Mouse (Mus musculus): ENCODE measurements around the gene Bbc3. TPM values are rescaled to one million over a fixed set of nuclear protein-coding genes. Genes with fewer than 3 reads are reported as not detected.
"Not testable (repeated sequence)": the region's sequence is repeated elsewhere in the genome, so short reads cannot be mapped to it uniquely, and the experiment has no call there.

The Bbc3 gene
- 7.0 and 7.7 TPM in 2 replicates for total RNA-seq (2017)

DNA sequence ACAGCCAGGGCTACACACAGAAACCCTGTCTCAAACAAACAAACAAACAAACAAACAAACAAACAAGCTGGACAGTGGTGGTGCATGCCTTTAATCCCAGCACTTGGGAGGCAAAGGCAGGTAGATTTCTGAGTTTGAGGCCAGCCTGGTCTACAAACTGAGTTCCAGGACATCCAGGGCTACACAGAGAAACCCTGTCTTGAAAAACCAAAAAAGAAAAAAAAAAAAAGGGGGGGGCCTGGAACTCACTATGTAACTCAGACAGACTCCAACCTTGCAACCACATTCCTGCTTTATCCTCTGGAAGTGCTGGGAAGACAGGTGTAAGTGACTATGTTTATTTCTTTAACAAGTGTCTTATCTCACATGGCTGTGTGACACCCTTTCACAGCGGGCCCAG, at the start of gene Bbc3:
Gene Bbc3 (plus strand): TSS at position 301 of the 400 bp plus-strand sequence.
- not testable (repeated sequence) for ATAC-seq (ENCODE audit: extremely low read depth, insufficient number of reproducible peaks, low FRiP score, poor library complexity, severe bottlenecking)

DNA sequence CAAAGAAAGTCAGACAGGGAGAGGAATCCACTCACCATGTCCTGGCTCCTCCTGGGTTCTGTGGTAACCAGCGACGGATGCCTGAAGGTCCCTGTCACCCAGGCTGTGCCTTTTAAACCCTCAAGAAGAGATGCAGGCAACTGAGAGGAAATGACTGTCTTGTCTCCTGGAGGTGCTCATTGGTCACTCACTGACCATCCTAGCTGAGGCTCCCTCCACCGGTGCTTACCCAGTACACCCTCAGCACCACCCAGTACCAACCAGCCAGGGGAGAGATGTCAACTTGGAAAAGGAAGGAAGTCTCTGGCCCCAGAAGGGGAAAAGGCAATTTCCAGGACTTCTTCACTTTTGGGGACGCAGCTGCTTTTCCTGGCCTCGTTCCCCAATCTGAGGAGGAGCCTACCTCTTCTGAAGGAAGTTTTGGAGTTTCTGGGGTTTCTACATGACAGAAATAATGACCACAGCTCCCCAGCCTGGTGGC, 49.0 kb upstream of the Bbc3 start, which contains the start of gene C5ar1:
Gene C5ar1 (minus strand): TSS at position 431 of the 481 bp plus-strand sequence.
- peak; percentile 79 for ATAC-seq (ENCODE audit: extremely low read depth, insufficient number of reproducible peaks, low FRiP score, poor library complexity, severe bottlenecking)

DNA sequence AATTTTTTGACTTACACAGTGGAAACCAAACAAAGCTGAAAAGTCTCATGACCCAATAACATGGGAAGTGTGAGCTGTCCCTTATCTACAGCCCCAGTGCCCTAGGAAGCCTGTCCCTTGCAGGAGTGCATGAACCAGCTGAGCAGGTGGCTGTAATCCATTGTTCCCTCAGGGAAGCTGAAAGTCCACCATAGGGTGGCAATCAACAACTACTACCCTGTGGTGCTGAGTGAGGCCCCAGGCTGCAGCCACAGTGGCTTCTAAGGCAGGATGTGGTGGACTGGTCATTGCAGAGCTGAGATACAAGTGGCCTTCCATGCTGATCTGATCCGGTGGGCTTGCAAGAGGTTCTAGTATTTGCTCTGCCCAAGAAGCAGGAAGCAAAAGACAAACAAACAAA, 47.1 kb upstream of the Bbc3 start:
- no peak for ATAC-seq (ENCODE audit: extremely low read depth, insufficient number of reproducible peaks, low FRiP score, poor library complexity, severe bottlenecking)

DNA sequence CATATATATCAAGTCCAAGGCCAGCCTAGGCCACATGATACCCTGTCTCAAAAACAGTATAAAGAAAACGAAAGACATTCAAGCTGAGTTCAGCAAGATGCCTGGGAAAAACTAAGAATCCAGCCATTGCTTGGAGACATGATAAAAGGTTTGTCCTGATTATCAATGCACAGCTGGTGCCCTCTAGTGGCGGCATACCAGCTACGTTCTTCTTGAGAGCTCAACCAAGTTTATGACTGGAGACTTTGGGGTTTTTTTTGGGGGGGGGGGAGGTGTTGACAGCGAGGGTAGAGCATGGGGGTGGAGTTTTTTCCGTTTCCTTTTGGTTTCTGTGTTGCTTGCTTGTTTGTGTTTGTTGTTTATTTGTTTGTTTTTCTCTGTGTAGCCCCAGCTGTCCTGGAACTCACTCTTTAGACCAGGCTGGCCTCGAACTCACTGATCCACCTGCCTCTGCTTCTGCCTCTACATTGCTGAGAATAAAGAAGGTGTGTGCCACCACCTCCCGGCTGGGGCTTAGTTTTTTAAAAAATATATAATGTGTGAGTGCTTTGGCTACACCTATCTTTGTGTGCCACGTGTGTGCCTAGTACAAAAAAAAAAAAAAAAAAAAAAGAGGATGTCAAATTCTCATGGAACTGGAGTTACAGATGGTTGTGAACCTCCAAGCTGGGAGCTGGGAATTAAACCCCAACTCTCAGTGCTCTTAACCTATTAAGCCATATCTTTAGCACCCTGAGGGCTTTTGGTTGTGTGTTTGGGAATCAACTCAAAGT, 45.0 kb upstream of the Bbc3 start:
- ATAC-seq (ENCODE audit: extremely low read depth, insufficient number of reproducible peaks, low FRiP score, poor library complexity, severe bottlenecking) = peak; percentile 61; the same call in 1 of the 2 replicates

DNA sequence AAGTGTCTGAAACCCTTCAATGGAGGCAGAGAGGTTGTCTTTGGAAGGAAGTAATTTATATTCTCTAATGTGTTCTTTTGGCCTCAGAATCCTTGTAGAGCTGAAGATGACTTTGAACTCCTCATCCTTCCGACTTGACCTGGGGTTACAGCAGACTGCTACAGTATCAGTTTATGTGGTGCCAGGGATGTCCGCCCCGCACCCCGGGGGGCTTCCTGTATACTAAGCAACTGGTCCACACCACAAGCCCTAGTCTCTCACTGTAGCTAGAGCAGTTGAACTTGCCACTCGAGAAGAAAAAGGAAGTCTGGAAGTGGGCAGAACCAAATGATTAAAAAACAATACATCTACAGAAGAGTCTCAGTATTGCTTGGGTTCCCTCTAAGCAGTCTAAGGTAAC, 44.4 kb upstream of the Bbc3 start:
- no peak for ATAC-seq (ENCODE audit: extremely low read depth, insufficient number of reproducible peaks, low FRiP score, poor library complexity, severe bottlenecking)

DNA sequence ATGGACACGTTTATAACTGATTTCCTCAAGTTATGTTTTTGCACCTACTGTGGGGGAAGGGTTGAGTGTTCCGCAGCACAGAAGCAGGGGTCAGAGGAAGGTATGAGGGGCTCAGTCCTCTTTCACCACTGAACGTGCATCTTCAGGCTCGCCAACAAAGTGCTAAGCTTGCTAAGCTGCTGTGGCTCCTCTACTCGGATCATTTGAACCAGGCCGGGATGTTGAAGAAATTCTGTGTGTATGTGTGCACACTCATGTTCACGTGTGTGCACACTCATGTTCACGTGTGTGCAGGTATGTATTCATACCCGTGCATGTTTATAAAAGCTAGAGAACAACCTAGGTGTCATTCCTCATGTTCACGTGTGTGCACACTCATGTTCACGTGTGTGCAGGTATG, 42.3 kb upstream of the Bbc3 start:
- no peak for ATAC-seq (ENCODE audit: extremely low read depth, insufficient number of reproducible peaks, low FRiP score, poor library complexity, severe bottlenecking)

DNA sequence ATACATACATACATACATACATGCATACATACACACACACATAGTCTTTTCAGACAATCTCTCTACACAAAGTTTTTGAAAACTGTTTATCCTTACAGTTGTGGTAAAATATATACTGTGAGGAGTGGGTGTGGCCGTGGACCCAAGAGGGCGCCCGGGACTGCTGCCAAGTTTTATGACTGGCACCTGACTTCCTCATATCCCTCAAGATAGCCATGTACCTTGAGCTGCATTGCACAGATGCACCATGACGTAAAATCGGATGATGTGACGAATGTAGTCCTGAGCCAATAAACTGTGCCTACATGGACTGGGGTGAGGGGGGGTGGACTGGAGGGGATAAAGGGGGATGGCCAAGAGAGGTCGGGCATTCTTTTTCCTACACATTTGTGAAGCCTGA, 41.6 kb upstream of the Bbc3 start:
- ATAC-seq (ENCODE audit: extremely low read depth, insufficient number of reproducible peaks, low FRiP score, poor library complexity, severe bottlenecking) = not testable (repeated sequence)

DNA sequence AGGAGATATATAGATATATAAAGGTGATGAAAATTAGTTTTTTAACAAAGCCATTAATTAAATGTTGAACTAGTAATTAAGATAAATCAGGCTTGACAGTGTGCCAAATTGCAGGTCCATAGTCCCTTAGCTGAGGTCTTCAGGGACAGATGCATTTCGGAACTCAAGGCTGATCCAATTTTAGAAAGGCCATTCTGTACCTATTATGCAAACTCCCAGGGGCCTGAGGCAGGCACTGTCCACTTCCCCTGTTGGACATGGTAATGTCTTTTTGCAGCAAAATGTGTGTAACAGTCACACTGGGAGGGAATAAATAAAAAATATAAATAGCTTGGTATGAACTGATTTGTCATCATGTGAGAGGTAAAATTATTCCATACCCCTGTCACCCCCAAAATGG, 37.1 kb upstream of the Bbc3 start:
- no peak for ATAC-seq (ENCODE audit: extremely low read depth, insufficient number of reproducible peaks, low FRiP score, poor library complexity, severe bottlenecking)

DNA sequence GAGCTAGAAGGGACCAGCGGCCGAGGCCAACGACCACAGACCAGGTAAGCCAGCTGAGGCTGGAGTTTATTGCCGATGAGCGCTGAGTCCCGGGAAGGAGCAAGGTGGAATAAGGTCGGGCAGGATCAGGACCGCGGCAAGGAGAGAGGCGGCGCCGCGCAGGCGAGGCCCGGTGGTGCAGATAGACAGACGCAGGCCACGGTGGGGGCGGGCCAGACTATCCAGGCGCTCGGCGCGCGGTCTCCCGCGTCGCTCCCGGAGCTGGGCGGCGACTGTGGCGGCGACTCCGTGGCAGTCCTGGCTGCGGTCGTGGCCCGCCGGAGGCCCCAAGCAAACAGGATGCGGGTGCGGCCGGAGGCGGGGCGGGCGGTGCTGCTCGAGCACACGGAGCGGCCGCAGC, 35.5 kb upstream of the Bbc3 start:
- ATAC-seq (ENCODE audit: extremely low read depth, insufficient number of reproducible peaks, low FRiP score, poor library complexity, severe bottlenecking) = peak; percentile 31

DNA sequence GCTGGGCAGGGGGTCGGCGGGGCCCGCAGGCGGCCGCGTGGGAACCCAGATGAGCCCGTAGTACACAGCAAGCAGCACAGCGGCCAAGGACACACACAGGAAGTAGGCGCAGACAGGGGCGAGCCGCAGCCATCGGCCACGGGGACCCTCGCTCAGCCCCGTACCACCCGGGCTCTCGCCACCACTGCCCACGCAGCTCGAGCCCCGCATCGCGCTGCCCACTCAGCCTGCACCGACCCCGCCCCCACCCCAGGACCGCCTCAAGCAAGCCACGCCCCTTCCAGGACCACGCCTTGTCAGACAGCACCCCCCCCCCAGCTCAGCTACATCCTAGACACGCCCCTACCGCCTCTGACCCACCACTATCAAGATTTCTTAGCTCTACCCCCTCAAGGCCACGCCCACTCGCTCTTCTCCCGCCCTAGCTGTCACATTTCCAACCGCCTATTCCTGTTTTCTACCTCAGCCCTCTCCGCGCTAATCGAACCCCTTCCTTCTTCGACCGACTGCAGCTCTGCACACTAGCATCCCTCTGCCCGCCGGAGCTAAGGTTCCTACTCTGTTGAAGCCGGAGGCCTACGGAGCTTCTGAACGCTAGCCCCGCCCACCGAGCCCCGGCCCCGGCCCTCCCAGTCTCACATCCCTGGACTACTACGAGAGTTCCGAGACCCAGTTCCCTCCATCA, 35.0 kb upstream of the Bbc3 start, which contains the start of gene Inafm1:
Gene Inafm1 (minus strand): TSS at position 537 of the 685 bp plus-strand sequence.
- ATAC-seq (ENCODE audit: extremely low read depth, insufficient number of reproducible peaks, low FRiP score, poor library complexity, severe bottlenecking) = peak; percentile 79

DNA sequence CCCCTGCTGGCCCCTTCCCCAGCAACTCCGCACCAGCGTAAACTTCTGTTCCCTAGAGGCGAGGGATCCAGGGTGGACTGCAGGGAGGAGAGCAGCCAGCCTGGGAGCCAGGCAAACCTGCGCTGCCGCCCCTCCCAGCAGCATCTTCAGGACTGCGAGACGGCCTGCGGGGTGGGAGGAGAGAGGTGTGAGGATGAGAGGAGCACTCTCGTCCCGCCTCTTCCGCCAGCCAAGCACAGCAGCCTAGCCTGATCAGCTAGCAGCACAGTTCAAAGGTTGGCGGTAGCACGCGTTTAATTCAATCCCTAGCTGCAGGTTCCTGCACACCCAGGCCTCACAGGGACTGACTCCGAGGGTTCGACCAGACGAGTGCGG, 34.4 kb upstream of the Bbc3 start:
- ATAC-seq (ENCODE audit: extremely low read depth, insufficient number of reproducible peaks, low FRiP score, poor library complexity, severe bottlenecking) = peak; percentile 61

DNA sequence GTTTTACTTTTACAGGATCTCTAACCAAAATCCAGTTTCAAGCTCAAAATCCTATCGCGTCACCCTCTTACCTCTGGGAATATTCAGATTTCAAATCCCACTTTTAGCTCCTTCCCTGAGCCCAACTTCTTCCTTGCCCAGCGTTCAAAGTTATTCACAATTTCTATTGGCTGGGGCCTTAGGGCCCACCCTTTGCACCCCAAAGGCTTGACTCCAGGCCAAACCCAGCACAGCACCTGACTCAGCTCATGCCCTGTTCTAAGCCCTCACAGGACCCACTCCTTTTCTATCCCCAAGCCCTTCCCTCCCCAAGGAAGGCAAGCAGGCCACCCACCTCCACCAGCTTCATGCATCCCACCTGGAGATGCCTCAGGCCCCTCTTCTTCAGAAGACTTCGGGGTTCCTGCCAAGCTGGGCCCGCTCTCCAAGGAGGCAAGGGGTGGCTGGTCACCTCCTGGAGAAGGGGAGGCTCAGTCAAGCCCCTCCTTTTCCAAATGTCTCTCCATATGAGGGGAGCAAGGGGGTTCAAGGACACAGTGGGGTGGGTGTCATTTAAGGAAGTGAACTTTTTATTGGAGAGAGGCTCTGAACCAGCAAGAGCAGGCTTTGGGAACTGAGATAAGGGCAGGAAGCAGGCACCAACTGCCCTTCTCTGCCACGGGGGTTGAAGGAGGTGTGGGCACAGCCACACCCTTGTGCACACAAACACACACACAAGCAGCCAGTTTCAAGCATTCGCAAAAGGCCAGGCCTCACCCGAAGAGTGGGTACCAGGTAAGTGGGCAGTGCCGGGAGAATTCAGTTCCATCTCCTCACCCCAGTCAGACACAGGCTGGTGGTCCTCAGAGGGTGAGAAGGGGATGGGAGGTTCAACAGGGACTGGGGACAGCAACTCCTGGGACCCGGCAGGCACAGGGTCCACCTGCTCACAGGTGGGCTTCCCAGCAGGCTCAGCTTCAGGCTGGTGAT, 33.0 kb upstream of the Bbc3 start:
- ATAC-seq (ENCODE audit: extremely low read depth, insufficient number of reproducible peaks, low FRiP score, poor library complexity, severe bottlenecking) = no peak

DNA sequence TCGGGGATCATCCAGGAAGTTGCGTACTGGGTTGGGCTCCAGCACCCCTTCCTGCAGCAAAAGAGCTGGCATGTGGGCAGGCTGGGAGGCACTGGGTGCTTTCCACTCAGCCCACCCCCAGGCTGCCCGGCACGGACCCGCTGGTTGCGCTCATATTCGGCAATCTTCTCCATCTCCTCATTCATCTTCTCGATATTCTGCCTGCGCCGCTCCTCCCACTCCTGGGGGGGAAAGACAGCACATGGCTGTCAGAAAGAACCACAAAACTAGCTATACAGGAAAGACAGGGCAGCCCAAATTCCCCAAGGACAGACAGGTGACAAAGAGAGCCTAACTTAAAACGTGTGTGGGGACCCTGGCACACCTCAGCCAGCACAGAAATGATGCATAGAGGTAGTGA, 27.5 kb upstream of the Bbc3 start:
- ATAC-seq (ENCODE audit: extremely low read depth, insufficient number of reproducible peaks, low FRiP score, poor library complexity, severe bottlenecking) = no peak

DNA sequence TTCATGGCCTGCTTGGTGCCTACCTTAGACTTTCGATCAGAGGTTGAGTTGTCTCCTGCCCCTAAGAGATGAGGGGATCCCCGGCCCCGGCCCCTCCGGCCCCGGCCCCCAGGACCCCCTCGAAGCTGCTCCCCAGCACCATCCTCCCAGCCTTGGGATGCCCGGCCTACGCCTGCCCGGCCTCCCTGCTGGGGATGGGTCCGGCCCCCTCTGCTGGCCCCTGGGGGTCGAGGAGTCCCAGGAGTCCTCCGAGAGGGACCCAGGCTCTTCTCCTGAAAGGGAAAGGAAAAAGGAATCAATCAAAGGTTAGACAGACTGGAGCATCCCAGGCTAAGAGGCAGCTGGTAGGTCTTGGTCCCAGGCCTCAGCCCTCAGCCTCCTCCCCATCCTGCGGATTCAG, 25.9 kb upstream of the Bbc3 start:
- no peak for ATAC-seq (ENCODE audit: extremely low read depth, insufficient number of reproducible peaks, low FRiP score, poor library complexity, severe bottlenecking)

DNA sequence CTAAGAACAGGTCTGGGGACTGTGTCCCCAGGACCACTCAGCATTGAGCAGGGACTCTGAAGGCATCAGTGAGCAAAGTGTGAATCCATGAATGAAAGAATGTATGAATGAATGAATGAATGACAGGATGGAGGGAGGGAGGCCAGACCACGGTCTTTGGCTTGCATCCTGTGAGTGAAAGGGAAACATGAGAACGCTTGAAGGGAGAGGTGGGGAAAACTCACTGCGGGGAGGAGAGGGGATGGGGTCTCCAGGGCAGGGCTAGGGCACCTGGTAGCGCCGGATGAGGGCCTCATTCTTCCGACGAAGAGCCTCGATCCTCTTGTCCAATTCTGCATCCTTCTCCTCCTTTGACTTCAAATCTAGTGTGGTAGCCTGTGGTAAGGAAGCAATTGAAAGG, 24.2 kb upstream of the Bbc3 start:
- ATAC-seq (ENCODE audit: extremely low read depth, insufficient number of reproducible peaks, low FRiP score, poor library complexity, severe bottlenecking) = no peak

DNA sequence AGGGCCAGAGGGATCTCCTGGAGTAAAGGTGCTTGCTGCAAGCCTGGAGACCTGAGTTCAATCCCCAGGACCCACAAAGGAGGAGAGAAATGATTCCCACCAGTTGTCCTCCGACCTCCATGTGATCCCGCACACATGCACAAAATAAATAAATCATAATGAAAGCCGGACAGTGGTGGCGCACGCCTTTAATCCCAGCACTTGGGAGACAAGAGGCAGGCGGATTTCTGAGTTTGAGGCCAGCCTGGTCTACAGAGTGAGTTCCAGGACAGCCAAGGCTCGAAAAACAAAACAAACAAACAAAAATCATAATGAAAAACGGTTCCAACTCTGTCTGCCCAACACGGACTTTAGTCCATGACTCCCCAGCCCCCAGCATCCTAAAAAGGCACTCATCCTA, 23.3 kb upstream of the Bbc3 start:
- ATAC-seq (ENCODE audit: extremely low read depth, insufficient number of reproducible peaks, low FRiP score, poor library complexity, severe bottlenecking) = no peak

DNA sequence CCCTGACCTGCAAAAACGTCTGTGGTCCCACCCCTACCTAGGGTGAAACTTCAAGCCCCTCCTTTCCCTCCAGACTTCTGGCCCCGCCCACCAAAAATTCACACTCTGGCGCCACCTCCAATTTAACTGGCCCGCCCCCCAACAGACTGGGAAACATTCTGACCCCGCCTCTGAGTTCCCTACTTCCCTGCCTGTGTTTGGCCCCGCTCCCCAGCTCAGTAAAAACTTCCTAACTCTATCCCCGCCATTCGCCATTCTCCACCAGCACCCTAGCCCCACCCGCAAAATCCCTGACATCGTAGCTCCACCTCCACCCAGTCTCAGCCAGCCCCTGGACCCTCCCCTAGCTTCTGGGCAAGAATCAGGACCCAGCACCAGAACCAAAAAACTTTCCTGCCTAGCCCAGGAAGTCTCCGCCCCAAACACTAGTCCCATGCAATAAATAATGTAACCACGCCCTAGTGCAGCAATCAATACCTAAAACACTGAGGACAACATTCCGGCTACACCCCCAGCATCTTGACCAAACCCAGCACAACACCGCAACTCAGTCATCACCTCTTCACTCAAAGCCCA, 22.7 kb upstream of the Bbc3 start:
- peak; percentile 4; the same call in 1 of the 2 replicates for ATAC-seq (ENCODE audit: extremely low read depth, insufficient number of reproducible peaks, low FRiP score, poor library complexity, severe bottlenecking)

DNA sequence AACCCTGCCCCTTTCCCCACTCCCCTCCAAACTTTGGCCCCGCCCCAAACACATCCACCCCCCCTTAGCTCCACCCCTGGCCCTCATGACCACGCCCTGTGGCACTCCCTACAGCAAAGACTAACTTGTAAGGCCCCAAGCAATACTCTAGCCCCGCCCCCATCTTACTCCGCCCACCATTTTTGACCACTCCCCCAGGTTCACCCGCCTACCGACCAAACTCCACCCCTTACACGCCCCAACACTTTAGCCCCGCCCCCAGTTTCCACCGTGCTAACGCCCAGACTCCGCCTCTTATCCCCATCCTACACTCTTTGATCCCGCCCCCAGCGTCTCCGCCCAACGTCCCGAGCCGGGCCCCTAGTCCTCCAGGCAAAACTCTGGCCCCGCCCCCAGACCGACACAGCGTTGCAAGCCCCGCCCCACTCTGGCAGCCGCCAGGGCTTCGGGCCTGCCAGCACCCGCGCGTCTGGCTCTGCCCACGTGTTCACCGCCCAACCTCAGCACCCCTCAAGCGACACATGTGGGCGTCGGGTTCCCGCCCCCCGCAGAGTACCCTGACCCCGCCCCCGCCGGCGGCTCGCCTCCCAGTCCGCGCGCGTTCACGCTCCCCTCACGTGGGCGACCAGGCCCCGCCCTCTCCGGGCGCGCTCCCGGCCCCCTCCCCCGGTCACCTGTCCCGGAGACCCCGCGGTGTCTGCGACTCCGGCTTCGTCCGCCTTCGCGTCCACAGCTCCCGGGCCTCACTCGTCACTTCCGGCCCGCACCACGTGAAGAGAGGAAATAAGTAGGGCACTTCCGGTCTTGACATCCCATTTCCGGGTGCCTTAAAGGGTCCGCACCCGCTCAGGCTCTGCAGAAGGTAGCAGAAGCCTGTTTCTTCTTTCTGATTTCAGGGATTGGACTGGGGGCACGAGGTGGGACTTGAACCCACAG, 21.9 kb upstream of the Bbc3 start, which contains the start of gene Ccdc9:
Gene Ccdc9 (minus strand): TSS at position 770 of the 936 bp plus-strand sequence.
- peak; percentile 83 for ATAC-seq (ENCODE audit: extremely low read depth, insufficient number of reproducible peaks, low FRiP score, poor library complexity, severe bottlenecking)
